Mouse (Mus musculus): ENCODE measurements at regions not wholly inside any gene's neighbourhood (a gene's known extent, or its start where the extent isn't known, plus 50 kb on each side); places are given as distances from the start of the nearest gene placed in this dataset.
A peak's percentile ranks its signal among the peaks of the same experiment; 100 is the strongest.

DNA sequence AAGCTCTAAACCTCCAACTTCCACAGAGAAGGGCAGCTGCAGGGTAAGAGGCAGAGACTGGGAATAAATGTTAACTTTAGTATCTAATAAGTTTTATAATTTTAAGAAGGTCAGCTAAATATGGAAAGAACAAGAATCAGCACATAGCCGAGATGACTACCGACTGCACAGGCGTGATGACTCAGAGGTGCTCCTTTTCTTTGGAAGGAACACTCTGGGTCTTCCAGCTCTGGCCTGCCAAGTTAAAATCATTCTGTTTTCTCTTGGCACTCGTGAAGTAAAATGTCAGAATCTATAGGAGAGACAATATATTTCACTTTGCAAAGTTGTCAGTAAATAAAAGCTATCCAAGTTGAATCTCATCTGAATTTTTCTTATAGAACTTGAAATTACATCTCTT, 96.2 kb upstream of the Magi2 start:
- DNase-seq: no peak

DNA sequence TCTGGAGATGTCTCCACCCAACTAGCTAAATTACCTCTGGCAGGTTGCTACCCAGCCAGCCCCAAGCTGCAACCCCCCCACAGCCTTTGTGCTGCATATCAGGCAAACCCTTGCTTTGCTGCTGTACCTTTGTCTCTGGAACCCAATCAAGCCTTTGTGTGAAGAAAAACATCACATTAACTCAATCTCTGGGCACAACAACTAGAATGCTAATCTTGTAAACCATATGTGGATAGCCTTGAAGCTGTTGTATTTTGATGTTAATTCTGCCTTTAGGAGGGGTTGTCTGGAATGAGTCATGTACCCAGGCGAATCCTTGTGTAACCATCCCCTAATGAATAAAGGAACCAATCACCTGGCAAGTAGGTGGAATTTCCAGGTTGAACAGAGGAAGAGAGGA, 72.3 kb upstream of the Magi2 start:
- no peak for DNase-seq

DNA sequence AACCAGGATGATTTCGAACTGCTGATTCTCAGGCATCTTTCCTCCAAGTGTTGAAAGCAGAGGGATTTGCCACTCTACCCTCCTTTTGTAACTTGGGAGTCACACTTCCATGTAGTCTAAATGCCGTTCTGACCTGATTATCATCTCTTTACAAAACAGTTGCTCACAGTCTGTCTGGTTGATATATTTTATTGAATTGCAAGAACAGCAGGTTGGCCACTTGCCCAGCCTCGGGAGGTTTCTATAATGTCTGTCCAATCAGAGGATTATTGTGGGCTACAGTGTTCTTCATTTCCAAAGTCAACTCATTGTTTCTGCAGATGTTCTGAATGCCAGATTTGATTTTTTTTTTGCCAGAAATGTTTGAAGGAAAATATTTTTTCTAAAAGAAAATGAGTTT, 68.6 kb upstream of the Magi2 start:
- peak; percentile 23 to 47 for DNase-seq

DNA sequence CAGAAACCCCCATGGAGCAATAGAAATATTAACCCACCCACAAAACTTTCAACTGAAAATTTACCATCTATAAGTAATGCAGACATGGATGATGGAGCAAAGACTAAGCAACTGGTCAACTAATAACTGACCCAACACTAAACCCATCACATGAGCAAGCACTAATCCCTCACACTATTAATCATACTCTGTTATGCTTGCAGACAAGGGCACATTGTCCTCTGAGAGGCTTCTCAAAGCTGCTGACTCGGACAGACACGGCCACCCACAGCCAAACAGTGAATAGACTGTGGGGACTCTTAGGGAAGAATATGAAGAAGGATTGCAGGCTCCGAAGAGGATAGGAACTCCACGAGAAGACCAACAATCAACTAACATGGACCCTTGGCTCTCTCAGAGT, 66.6 kb upstream of the Magi2 start:
- DNase-seq: no peak

All from layer of hippocampus, postnatal 36 days (tissue).